Mouse (Mus musculus): ENCODE results near the gene Kcnip4.

Gene Kcnip4

DNA sequence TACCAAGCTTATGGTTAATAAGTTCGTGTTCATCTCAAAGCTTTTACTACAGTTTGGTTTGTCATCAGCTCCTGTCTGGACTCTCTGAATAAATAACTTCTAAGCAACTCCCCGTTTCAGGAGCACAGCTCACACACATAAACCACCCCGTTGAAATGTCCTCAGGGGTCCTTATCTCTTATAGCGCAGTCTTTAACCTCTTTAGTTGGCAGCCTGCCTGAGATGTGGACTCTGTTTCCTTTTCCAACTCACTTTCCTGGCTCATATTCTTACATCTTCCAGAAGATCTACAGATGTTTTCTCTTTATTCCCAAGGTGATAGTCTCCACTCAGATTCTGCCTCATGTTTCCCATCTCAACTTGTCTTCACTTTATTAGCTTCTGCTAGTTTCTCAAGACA, 1116.4 kb downstream of the Kcnip4 start:
- DNase-seq (ENCODE audit: low read depth): no peak

DNA sequence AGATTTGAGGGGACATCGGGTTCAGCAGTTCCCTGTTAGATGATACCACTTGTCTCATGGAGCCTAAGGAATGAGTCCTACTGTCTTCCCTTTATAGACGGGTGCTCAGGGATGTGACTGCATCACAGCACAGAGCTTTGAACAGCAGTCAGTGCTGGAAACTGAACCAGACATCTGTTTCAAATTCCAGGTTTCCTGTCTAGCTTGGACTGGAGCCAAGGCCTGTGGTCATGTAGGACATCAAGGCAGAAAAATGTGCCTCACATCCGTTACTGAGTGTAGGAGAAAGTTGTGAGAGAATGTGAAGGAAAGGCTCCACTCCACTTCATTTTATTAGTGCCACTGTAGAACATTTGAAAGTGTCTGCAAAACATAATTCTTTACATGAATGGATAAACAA, 1122.2 kb downstream of the Kcnip4 start:
- peak; percentile 85 for DNase-seq (ENCODE audit: low read depth)

DNA sequence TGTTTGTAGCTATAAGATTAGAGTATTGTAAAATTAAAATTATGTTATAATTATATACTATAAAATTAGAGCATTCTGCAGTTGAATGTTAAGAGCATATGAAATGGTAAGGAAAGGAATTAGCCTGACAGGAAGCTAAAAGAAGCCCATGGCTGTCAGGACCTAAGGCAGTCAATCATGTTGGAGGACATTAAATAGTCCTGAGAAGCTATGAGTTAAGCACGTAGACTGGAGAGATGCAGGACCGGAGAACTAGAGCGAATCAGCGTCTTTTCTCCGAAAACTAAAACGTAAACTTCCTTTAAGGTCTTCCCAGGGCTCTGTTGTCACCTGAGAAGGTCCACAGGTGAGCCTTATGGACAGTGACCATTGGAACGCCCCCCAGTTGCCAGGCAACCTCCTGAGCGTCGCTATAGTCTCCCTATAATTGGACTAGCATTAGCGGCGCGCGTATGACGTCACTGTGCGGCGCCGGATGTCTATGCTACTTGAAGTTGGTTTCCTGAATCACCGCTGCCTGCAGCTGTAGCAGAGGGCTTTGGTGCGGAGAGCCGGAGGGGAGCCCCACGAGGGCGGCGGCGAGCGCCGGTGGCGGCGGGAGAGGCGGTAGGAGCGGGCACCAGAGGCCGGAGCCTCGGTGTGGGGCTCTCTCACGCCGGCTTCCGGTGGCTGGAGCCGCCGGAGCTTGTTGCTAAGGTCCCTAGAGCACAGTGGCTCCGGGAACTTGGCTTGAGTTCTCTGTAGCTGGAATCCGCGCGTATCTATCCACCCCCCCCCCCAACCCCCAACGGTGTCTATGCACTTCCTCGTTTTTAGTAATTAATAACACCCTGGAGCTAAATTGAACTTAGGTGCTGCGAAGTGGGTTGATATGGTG, 1152.6 kb downstream of the Kcnip4 start:
- peak; percentile 98 for DNase-seq (ENCODE audit: low read depth)

DNA sequence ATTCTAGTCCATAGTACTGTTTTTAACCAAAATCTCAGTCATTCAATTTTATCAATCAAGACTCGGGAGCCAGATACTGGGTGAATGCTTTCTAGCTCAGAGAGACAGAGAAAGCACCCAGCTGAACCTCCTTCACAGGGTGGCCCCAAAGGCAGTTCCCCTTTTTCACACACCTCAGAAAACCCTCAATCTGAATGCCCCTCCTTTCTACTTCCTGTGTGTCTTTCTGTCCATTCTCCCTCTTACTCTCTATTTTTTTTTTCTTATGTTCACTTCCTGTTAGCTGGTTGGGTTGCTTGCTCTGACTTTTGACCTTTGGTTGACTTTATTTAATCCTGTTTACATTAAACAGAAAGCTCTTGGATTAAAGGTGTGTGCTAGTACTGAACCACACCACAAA, 1175.4 kb downstream of the Kcnip4 start:
- no peak for DNase-seq (ENCODE audit: low read depth)

DNA sequence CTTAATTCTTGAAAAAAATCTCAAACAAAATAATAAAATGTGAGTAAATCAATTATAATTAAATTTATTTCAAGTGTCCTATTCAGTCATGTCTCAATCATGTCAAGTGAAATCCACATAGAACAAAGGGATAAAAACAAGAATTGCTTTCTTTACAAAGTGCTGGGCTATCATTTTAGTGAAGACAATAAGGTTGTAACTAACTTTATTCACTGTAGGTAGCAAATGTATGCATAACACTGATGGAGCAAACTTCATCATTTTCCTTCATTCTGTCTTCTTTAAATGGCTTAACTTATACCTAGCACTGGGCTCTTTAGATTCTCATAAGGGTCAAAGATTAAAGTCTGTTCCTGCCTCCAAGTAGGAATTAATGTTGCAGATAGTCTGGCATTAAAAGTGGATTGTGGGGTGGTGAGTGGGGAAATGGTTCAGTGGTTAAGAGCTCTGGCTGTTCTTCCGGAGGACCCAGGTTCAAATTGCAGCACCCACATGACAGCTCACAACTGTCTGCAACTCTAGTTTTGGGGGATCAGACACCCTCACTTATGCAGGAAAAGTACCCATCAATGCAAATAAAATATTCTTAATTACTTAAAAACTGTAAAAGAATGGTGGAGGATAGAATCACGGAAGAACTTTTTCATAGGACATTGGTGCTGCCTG, 1178.6 kb downstream of the Kcnip4 start:
- no peak for DNase-seq (ENCODE audit: low read depth)

DNA sequence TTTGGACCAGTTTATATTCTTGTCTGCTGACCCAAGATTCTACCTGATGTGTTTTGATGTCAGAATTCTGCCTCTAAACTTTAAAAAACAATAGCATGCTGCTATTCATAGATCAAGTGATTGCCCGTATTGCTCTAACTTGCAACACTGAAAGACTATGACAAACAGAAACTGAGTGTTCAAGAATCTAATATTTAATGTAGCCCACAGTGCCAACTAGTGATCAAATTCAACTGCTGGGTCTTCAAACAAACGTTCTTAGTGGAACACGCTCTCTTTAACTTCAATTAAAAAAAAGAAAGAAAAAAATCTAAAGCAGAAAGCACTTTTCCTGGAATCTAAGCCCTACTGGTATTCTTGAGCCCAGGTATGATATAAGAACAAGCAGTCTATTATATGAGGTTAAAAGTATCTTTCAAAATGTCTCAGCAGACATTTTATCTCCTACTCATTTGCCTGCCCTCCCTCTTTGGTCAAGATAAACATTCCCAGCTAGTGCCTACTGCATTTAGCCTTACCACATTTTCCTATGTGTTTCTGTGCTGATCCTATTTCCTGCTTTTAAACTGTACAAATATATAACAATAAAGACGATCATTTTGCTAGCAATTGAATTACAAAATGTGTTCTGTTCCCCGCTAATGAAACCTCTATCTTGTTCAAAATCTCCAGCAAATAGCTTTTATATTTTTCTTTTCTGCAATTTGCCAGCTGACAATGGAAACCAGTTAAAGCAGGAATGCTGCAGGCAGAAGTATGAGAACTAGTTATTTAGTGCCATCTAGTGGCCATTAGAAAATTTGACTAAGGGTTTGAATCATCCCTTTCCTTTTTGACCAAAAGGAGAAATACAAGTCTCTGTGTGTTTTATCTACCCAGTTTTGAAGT, 1179.4 kb downstream of the Kcnip4 start:
- DNase-seq (ENCODE audit: low read depth): peak; percentile 71

DNA sequence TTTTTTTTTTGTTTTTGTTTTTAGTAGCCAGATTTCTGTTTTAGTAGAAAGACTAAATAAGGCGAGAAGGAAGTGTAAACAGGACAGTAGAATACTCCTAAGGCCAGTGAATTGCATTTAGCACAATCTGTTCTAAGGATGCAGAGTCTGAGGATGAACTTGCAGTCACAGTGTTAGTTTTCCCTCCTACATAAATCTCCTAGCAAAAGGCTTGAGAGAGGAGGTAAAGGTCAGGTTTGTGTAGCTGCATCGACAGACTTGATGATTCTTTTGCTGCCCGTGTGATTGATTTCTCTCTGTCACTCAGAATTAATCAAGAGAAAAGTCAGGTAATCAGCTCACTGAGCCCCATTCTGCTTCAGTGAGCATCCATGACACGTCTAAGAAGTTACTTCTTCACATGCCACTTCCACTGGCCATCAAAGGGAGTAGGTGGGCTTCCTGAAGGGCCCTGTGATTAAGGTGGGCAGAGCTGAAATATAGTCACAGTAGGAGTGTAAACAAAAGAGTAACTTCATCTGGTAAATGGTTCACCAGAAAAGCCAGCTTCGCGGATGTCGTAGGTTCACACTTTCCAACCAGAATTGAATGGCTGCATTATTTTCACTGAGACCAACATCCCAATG, 1183.8 kb downstream of the Kcnip4 start:
- no peak for DNase-seq (ENCODE audit: low read depth)
